Mouse (Mus musculus) midbrain, embryonic 10.5 days (tissue): Measurements from ENCODE around the gene Ripor2. TPM values are rescaled to one million over a fixed set of nuclear protein-coding genes. Genes with fewer than 3 reads are reported as not detected.

Experiments used
- DNase-seq: peaks from one replicate; pipeline ENCODE4 v3.0.0-alpha.2; 2017; ENCODE audit warnings: low spot score
- H3K27ac ChIP-seq: fragments of 300-500 bp; sonication (generic); replicated peaks from 2 replicates; pipeline ENCODE4 v1.5.1; 2016; ENCODE audit warnings: mild to moderate bottlenecking
- H3K27me3 ChIP-seq: fragments of 300-500 bp; sonication (generic); 2 replicates; pipeline ENCODE4 v1.6.1; 2016; ENCODE audit warnings: low read depth, mild to moderate bottlenecking; ENCODE audit not compliant: poor library complexity, severe bottlenecking
- H3K36me3 ChIP-seq: fragments of 300-500 bp; sonication (generic); 2 replicates; pipeline ENCODE4 v1.6.1; 2016; ENCODE audit warnings: mild to moderate bottlenecking, moderate library complexity
- H3K4me1 ChIP-seq: fragments of 300-500 bp; sonication (generic); 2 replicates; pipeline ENCODE4 v1.6.1; 2016
- H3K4me3 ChIP-seq: fragments of 300-500 bp; sonication (generic); 2 replicates; pipeline ENCODE4 v1.5.1; 2016; ENCODE audit warnings: mild to moderate bottlenecking, moderate library complexity
- H3K9me3 ChIP-seq: fragments of 300-500 bp; sonication (generic); replicated peaks from 2 replicates; pipeline ENCODE4 v1.6.1; 2016; ENCODE audit warnings: mild to moderate bottlenecking
- whole genome bisulfite sequencing: fragments of 180-500 bp; shearing (Covaris S2); methylation state at CpG from one replicate; pipeline ENCODE4 v1.1.7; 2016; 5-methylcytosine and 5-hydroxymethylcytosine counted together
- polyA plus RNA-seq: library from polyadenylated mRNA; unstranded; fragments of >200 nt; fragmentation: Nextera tagmentation; extraction: Ambion mirVana; gene quantifications from 2 replicates; pipeline ENCODE4 v1.2.1, GENCODE M21; 2016

Ripor2 gene
- polyA plus RNA-seq, 1 experiment from 2014 or later = 3.5 TPM

DNA sequence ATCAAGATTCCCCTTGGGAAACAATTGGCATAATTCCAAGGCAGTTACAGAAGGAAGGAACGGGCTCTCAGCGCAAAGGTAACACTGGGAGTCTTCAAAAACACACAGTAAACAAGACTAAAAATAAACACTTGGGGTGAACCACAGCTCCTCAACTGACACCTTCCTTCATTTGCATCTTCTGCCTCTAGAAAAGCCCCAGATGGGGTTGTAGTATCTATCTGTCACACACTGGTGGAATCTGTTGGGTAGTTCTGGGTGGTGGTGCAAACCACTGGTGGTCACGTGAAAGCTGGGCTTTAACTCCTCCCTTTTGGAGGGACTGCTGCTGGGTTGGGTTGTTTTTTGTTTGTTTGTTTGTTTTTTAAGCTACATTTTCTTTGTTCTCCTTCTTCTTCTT is 31.4 kb downstream of the Ripor2 start:
- Histone ChIP-seq H3K9me3 (no peaks in the 10 kb centered on the region), H3K4me1 (peaks cover 17% of the 10 kb centered on the region), H3K27me3 (no peaks in the 10 kb centered on the region), H3K27ac (no peak overlapping the region), H3K36me3 (no peaks in the 10 kb centered on the region), H3K4me3 (no peak overlapping the region)
- DNase-seq = no peak
- WGBS = 90% methylated on average over 3 of the region's 3 CpGs

DNA sequence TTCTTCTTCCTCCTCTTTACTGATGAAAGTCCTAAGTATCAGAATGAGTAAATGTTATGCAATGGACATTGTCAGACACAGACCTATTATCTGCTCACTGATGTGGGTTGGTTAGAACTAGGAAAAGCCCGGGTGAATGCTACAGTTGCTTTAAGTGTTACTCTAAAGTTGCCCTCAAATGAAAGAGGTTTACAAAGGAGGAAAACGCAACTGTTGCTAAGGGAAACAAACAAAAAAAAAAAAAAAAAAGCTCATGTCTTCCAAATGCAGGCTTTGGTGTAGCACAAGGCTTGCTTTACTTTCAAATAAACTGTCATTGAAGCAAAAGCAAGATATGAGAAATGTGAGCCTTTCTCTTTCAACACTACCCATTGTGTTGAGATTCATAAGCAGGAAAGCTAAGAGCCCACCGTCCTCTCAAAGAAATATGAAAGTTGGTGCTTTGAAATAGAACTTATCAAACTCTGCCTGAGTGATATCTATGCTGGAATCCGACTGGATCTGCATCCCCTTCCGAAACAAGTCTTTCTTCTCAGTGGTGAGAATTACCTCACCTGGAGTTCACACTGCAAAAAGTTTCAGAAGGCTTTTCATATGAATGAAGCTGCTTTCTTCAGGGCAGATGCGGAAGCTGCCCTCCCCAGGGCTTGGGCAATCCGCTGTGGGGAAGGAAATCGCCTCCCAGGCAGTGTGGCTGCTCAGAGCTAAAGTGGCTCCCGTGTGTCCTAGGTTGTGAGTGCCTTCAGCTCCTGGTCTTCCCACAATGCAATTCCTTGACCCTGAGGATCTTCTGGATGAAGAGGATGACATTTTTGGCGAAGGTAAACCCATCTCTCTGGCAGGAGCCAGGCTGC is 32.2 kb downstream of the Ripor2 start:
- H3K36me3 ChIP-seq = no peaks in the 10 kb centered on the region
- no peak overlapping the region for H3K27ac ChIP-seq
- WGBS = 63% methylated on average over 10 of the region's 10 CpGs
- no peak for DNase-seq
- peaks cover 18% of the 10 kb centered on the region for H3K4me1 ChIP-seq
- H3K4me3 ChIP-seq = no peak overlapping the region
- no peaks in the 10 kb centered on the region for H3K9me3 ChIP-seq
- H3K27me3 ChIP-seq = no peaks in the 10 kb centered on the region

DNA sequence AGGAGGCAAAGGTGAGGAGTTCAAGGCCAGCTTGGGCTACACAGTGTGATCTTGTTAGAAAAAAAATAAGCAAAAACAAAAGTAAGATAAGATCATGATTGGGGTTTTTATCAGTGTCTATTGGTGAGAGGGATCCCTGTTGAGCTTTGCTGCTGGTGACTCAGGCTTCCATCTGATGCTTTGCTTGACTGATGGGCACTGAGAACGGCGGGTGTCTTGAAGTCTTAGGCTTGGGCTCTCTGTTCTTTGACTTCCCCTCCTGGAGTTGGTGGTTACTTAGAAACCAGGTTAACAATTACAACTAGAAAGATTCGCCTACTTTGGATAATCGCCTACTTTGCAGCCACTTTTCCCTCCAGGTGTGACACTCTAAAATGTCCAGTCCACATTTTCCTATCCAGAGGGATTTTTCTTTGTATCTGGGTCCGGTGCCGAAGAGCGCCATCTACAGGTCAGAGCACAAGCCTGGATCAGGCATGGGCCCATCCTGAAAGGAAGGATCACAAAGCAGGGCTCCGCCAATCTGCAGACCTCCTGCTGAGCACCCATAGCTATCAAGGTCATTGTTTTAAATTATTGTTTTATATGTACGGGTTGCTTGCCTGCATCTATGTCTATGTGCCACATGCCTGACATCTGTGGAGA is 34.1 kb downstream of the Ripor2 start:
- H3K27me3 ChIP-seq = no peaks in the 10 kb centered on the region
- no peaks in the 10 kb centered on the region for H3K36me3 ChIP-seq
- DNase-seq = peak; percentile 38
- H3K4me1 ChIP-seq = peaks cover 18% of the 10 kb centered on the region
- H3K4me3 ChIP-seq = no peak overlapping the region
- H3K9me3 ChIP-seq = no peaks in the 10 kb centered on the region
- WGBS = 57% methylated on average over 9 of the region's 9 CpGs
- H3K27ac ChIP-seq = no peak overlapping the region

DNA sequence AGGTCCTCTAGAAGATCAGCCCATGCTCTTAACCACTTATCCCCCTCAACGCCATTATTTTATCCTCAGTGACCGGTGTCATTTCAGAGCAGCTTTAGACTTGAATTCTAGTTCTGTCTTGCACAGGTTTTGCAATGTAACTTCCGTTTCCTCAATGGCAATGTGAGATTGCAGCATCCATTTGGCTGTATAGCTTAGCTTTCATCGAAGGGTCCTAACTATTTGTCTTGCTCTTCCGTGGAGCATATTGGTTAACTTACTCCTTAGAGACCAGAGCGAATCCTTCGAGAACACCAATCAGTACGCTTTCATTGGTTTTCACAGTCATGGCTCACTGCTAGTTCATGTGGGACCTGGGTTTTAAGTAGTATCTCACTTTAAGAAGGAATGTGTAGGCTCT is 34.7 kb downstream of the Ripor2 start:
- Histone ChIP-seq H3K36me3 (no peaks in the 10 kb centered on the region), H3K9me3 (no peaks in the 10 kb centered on the region), H3K27me3 (no peaks in the 10 kb centered on the region), H3K4me1 (peaks cover 18% of the 10 kb centered on the region), H3K4me3 (no peak overlapping the region), H3K27ac (no peak overlapping the region)
- WGBS = 91% methylated on average over 8 of the region's 8 CpGs
- DNase-seq = no peak

DNA sequence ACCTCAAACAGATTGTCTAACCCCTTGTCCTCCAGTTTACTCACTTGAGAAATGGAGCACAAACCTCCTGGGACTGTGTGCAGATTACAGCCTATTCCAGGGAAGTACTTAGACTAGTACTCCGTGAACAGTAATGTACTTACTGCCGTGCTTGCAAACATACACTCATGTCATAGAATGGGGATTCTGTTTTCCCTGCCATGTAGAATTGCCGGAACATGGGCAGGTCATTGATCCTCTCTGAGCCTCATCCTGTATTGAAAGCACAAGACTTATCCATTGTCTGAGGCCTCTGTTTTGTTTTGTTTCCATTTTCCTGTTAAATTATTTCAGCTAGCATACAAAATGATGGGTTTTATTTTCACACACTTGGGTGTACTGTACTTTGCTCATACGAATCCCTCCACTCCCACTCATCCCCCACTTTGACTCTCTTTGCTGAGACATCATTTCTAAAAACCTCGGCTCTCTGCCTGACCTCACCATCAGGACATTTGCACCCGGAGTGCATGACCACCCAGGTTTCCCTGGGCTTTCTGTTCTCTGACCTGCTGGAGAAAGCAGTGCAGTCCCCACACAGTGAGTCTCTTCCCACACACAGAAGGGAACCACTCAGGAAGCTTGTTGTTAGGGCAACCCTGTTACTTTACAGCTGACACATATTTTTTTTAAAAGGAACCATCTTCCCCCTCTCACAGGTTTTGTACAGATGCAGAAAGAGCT is 35.2 kb downstream of the Ripor2 start:
- peaks cover 18% of the 10 kb centered on the region for H3K4me1 ChIP-seq
- H3K9me3 ChIP-seq = no peaks in the 10 kb centered on the region
- 72% methylated on average over 6 of the region's 6 CpGs for WGBS
- peak overlapping the region; percentile 52; the same call in 1 of the 2 replicates for H3K27ac ChIP-seq
- DNase-seq = no peak
- H3K4me3 ChIP-seq = no peak overlapping the region
- H3K36me3 ChIP-seq = no peaks in the 10 kb centered on the region
- no peaks in the 10 kb centered on the region for H3K27me3 ChIP-seq

DNA sequence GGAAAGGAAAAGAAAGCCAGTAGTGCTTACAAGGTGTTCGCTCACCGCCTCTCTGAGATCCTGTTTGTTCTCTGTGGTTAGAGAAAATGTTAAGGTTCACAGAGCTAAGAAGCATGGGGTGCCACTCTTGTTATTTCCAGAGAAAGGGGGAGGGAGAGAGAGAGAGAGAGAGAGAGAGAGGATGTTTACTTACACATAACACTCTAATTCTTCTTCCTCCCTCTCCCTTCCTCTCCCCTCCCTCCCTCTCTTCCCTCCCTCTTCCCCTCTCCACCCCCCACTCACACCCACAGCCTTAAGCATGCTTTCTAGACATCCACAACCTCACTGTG is 35.8 kb downstream of the Ripor2 start:
- DNase-seq = no peak
- no peaks in the 10 kb centered on the region for H3K9me3 ChIP-seq
- no peak overlapping the region for H3K4me3 ChIP-seq
- 64% methylated on average over 2 of the region's 2 CpGs for WGBS
- peak overlapping the region; percentile 52; the same call in 1 of the 2 replicates for H3K27ac ChIP-seq
- H3K36me3 ChIP-seq = no peaks in the 10 kb centered on the region
- peaks cover 18% of the 10 kb centered on the region for H3K4me1 ChIP-seq
- H3K27me3 ChIP-seq = no peaks in the 10 kb centered on the region

DNA sequence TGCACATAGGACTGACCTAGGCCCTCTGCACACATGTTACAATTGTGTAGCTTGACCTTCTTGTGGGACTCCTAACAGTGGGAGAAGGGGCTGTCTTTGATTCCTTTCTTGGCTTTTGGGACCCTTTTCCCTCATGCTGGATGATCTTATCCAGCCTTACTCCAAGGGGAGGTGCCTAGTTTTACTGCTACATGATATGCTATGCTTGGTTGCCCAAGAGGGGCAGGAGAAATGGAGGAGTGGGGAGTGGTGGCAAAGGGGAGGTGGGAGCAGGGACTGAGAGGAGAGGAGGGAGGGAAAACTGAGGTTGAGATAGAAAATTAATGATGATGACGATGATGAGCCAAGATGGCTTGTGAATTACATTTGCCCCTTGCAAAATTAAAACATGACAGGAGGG is 37.7 kb downstream of the Ripor2 start:
- H3K36me3 ChIP-seq = no peaks in the 10 kb centered on the region
- no peaks in the 10 kb centered on the region for H3K27me3 ChIP-seq
- no peaks in the 10 kb centered on the region for H3K9me3 ChIP-seq
- H3K27ac ChIP-seq = no peak overlapping the region
- no peak overlapping the region for H3K4me3 ChIP-seq
- peaks cover 26% of the 10 kb centered on the region for H3K4me1 ChIP-seq
- DNase-seq = no peak
- 100% methylated on average over 1 of the region's 1 CpGs for WGBS

DNA sequence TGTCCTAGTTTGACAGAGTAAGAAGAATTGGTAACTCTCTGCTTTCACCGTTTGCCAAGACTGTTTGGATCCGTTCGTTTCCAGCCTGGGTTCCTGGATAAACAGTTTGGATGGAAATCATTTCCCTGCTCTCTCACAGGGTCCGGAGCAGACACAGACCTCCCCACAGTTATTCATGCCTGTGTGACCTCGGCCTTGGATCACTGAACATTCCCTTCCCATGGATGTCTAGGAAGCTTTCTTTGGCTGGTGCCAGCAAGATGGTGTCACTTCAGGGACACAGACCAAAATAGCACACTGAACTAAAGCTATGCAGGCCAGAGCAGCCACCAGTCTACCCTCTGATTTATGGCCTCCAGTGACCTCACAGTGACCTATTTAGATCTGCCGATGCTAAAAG is 38.5 kb downstream of the Ripor2 start:
- H3K36me3 ChIP-seq = no peaks in the 10 kb centered on the region
- no peak overlapping the region for H3K4me3 ChIP-seq
- no peak overlapping the region; the same call in 1 of the 2 replicates for H3K27ac ChIP-seq
- H3K4me1 ChIP-seq = peaks cover 33% of the 10 kb centered on the region
- no peaks in the 10 kb centered on the region for H3K9me3 ChIP-seq
- no peaks in the 10 kb centered on the region for H3K27me3 ChIP-seq
- no peak for DNase-seq
- 79% methylated on average over 6 of the region's 6 CpGs for WGBS

DNA sequence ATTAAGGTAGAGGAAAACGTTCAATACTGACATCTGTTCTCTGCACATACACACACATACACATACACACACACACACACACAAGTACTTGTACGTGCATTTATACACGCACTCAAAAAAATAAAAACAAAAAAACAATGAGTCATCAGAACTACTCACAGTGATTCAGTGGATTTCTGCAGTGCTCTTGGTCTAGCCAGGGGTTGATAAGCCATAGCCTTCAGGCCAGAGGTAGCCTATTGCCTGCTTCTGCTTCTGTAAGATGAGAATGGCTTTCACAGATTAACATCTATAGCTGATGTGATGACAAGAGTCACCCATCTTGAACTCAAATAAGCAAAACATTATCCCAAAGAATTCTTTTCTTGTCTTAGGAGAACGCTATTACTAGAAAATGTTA is 41.6 kb downstream of the Ripor2 start:
- WGBS = 91% methylated on average over 4 of the region's 4 CpGs
- DNase-seq = no peak
- Histone ChIP-seq H3K9me3 (no peaks in the 10 kb centered on the region), H3K27me3 (no peaks in the 10 kb centered on the region), H3K4me3 (no peak overlapping the region), H3K36me3 (no peaks in the 10 kb centered on the region), H3K4me1 (peaks cover 18% of the 10 kb centered on the region), H3K27ac (no peak overlapping the region)

DNA sequence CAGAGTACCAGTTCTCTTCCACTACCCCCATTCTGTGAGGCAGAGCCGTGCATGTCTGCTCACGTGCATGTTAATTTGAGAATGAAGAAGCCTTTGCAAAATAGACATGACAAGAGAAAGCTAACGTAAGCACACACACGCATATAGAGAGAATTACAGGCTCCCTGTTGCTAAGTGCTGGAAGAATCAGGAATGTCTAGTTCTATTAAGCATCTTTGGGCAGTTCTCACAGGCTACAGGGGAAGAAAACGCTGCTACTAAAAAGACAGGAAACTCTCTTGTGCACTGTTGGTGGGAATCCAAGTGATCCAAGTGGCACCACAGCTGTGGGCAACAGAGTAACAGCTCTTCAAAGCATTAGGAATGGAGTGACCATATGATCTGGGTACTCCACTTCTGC is 43.1 kb downstream of the Ripor2 start:
- H3K4me3 ChIP-seq = no peak overlapping the region
- H3K27me3 ChIP-seq = no peaks in the 10 kb centered on the region
- peaks cover 32% of the 10 kb centered on the region for H3K4me1 ChIP-seq
- DNase-seq = no peak
- H3K36me3 ChIP-seq = no peaks in the 10 kb centered on the region
- peak overlapping the region; percentile 17; the same call in 1 of the 2 replicates for H3K27ac ChIP-seq
- no peaks in the 10 kb centered on the region for H3K9me3 ChIP-seq
- WGBS = 49% methylated on average over 5 of the region's 5 CpGs

DNA sequence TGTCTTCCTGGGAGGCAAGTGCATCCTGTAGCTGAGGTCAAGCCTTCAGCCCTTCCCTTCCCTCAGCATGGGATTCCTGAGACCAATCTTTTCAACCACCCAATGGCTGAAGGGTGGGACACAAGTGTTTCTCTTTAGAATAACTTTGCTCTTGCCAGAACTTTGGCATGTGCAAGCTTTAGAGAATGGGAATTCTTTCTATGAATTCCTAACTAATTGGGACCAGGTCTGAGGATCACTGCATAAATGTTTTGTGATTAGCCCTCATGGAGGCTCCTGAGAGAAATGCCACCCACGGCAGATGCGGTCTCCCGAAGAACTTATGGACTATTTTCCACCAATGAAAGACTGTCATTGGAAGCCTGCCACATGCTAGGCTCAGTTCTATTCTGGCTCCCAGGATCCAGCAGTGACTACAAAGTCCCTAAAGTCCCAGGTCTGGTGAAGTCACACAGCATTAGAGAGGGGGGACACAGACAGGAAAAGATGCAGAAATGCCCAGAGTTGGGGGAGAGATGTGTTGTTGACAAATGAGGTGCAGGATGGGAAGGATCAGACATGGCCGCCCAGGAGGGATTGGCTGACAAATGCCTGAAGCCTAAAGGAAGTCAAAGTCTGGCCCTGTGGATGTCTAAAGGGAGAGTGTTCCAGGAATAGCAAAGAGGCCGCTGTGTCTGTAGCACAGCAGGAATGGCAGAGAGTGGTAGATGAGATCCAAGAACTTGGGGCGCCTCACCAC is 44.9 kb downstream of the Ripor2 start:
- Histone ChIP-seq H3K4me3 (no peak overlapping the region), H3K27me3 (0 out of 2 replicates have a peak, but pooled peaks cover 8% of the 10 kb centered on the region), H3K4me1 (peaks cover 42% of the 10 kb centered on the region), H3K36me3 (no peaks in the 10 kb centered on the region), H3K27ac (no peak overlapping the region), H3K9me3 (no peaks in the 10 kb centered on the region)
- WGBS = 95% methylated on average over 6 of the region's 6 CpGs
- no peak for DNase-seq

DNA sequence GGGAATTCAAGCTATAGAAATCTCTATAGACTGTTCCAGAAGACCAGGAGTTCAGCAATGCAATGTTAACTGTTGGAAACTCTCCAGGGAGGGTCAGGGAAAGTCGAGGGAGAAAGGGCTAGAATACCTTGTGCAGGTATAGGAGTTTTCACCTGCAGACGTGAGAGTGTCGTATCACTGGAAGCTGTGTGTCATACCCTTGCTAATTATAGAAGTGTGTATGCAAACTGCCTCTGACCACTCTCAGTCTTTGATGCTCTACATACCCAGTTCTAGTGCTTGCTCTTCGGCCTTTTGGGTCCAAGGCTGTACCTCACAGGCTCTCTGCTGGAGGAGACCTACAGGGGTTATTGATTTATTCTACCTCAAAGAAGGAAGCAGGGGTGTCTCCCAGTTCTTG is 46.2 kb downstream of the Ripor2 start:
- Histone ChIP-seq H3K27ac (no peak overlapping the region), H3K27me3 (0 out of 2 replicates have a peak, but pooled peaks cover 8% of the 10 kb centered on the region), H3K36me3 (no peaks in the 10 kb centered on the region), H3K4me3 (no peak overlapping the region), H3K9me3 (no peaks in the 10 kb centered on the region), H3K4me1 (peaks cover 45% of the 10 kb centered on the region)
- no peak for DNase-seq
- 88% methylated on average over 4 of the region's 4 CpGs for WGBS
